Mouse (Mus musculus) brain, adult 2 months (tissue): ENCODE measurements around the gene Gm21822.
"Not testable (repeated sequence)": the region's sequence is repeated elsewhere in the genome, so short reads cannot be mapped to it uniquely, and the experiment has no call there.

ENCODE experiments used
- DNase-seq: peaks from one replicate; pipeline ENCODE4 v3.0.0; 2011; ENCODE audit warnings: low read depth, low spot score

Gene Gm21822

DNA sequence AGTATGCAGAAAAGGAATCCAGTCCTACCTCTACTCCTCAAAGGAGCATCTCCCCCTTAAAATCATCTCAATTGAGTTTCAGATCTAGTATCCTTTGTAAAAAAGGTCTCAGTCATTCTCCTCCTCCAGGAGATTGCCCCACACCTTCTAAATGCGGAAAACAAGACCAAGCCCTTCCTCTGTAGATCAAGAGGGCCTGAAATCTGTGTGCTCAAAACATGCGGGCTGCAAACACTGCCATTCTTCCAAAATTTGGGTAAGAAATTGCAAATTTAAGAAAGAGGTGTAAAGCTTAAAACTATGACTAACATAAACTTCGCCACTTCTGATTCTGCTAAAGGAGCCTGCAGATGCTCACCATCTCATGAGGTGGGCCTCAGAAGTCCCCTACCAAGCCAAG is at the start of gene Gm21822:
Gm21822 (plus strand) TSS at position 301 of the 400 bp plus-strand sequence.
- not testable (repeated sequence) for DNase-seq
